Mouse (Mus musculus) myocyte (in vitro differentiated cells): ENCODE data around the gene Afg3l1.

Experiments
- CEBPB ChIP-seq: IDR thresholded peaks from 2 replicates; pipeline ENCODE4 v1.6.1; 2011; ENCODE audit warnings: mild to moderate bottlenecking, moderate library complexity; ENCODE audit not compliant: poor library complexity, insufficient read depth, severe bottlenecking
- E2F4 ChIP-seq: IDR thresholded peaks from one replicate; pipeline ENCODE4 v1.6.1; 2011; ENCODE audit warnings: mild to moderate bottlenecking, control low read depth, moderate library complexity; ENCODE audit not compliant: insufficient read depth
- MAX ChIP-seq: IDR thresholded peaks from one replicate; pipeline ENCODE4 v1.6.1; 2011; ENCODE audit warnings: low read depth, mild to moderate bottlenecking, control low read depth
- MYOD1 ChIP-seq, 3 experiments: IDR thresholded peaks; one replicate each; pipeline ENCODE4 v1.6.1; 2011; ENCODE audit warnings: control low read depth in 2 of 3, low read depth in 2 of 3, mild to moderate bottlenecking in 2 of 3, moderate library complexity in 1 of 3; ENCODE audit not compliant: insufficient read length in 2 of 3, control insufficient read depth in 1 of 3
- MYOG ChIP-seq, 3 experiments: IDR thresholded peaks; one replicate each; pipeline ENCODE4 v1.6.1; 2011; ENCODE audit warnings: control low read depth in 2 of 3, low read depth in 2 of 3, mild to moderate bottlenecking in 2 of 3; ENCODE audit not compliant: insufficient read length in 2 of 3, control insufficient read depth in 1 of 3, insufficient read depth in 1 of 3
- POLR2A ChIP-seq: IDR thresholded peaks from one replicate; pipeline ENCODE4 v1.6.1; 2011; ENCODE audit warnings: low read depth, mild to moderate bottlenecking, control low read depth, moderate library complexity; ENCODE audit not compliant: insufficient read length
- POLR2AphosphoS2 ChIP-seq: IDR thresholded peaks from one replicate; pipeline ENCODE4 v1.6.1; 2011; ENCODE audit warnings: low read depth, control low read depth; ENCODE audit not compliant: insufficient read length
- REST ChIP-seq: IDR thresholded peaks from one replicate; pipeline ENCODE4 v1.6.1; 2011; ENCODE audit warnings: mild to moderate bottlenecking, control low read depth, moderate library complexity; ENCODE audit not compliant: insufficient read depth, insufficient read length
- TCF12 ChIP-seq: IDR thresholded peaks from one replicate; pipeline ENCODE4 v1.6.1; 2011; ENCODE audit warnings: mild to moderate bottlenecking, control low read depth; ENCODE audit not compliant: poor library complexity, insufficient read depth, severe bottlenecking

- TF ChIP-seq E2F4 (no peak), CEBPB (no peak), POLR2A (no peak), MAX (no peak), TCF12 (no peak), POLR2AphosphoS2 (no peak), MYOG (IDR thresholded peaks at IDR 0.05; ENCODE audit: control insufficient read depth in 1 of 3, insufficient read depth in 1 of 3, insufficient read length in 2 of 3, low read depth in 2 of 3) (no peak), MYOD1 (IDR thresholded peaks at IDR 0.05; ENCODE audit: control insufficient read depth in 1 of 3, insufficient read length in 2 of 3, low read depth in 2 of 3) (no peak), REST (no peak)
Measured at GRCm38 (mm10) chr8:123428939-123429721, 48.6 kb upstream of the Afg3l1 start.
